Mouse (Mus musculus) midbrain, embryonic 15.5 days (tissue): ENCODE measurements at regions not wholly inside any gene's neighbourhood (a gene's known extent, or its start where the extent isn't known, plus 50 kb on each side); places are given as distances from the start of the nearest gene placed in this dataset.

Source experiments
- ATAC-seq: fragments of 200-750 bp; cut with Nextera tagmentation; replicated peaks from 2 replicates; pipeline ENCODE4 v1.8.0; 2017; ENCODE audit warnings: moderate TSS enrichment
- H3K27ac ChIP-seq: fragments of 300-500 bp; sonication (generic); 2 replicates; pipeline ENCODE4 v1.5.1; 2015; ENCODE audit warnings: mild to moderate bottlenecking, inconsistent platforms
- H3K27me3 ChIP-seq: fragments of 300-500 bp; sonication (generic); replicated peaks from 2 replicates; pipeline ENCODE4 v1.6.1; 2015; ENCODE audit warnings: inconsistent platforms
- H3K36me3 ChIP-seq: fragments of 300-500 bp; sonication (generic); replicated peaks from 2 replicates; pipeline ENCODE4 v1.6.1; 2015; ENCODE audit warnings: inconsistent platforms
- H3K4me1 ChIP-seq: fragments of 300-500 bp; sonication (generic); 2 replicates; pipeline ENCODE4 v1.6.1; 2015; ENCODE audit warnings: inconsistent platforms
- H3K4me2 ChIP-seq: fragments of 300-500 bp; sonication (generic); 2 replicates; pipeline ENCODE4 v1.6.1; 2015; ENCODE audit warnings: inconsistent platforms, mild to moderate bottlenecking, moderate library complexity
- H3K4me3 ChIP-seq: fragments of 300-500 bp; sonication (generic); 2 replicates; pipeline ENCODE4 v1.5.1; 2015; ENCODE audit warnings: mild to moderate bottlenecking, inconsistent platforms
- H3K9ac ChIP-seq: fragments of 300-500 bp; sonication (generic); 2 replicates; pipeline ENCODE4 v1.6.1; 2015; ENCODE audit warnings: mild to moderate bottlenecking, inconsistent platforms
- H3K9me3 ChIP-seq: fragments of 300-500 bp; sonication (generic); 2 replicates; pipeline ENCODE4 v1.6.1; 2016; ENCODE audit warnings: inconsistent platforms
- whole genome bisulfite sequencing: fragments of 180-500 bp; shearing (Covaris S2); methylation state at CpG from one replicate; pipeline ENCODE4 v1.1.7; 2015; ENCODE audit warnings: mixed read lengths; 5-methylcytosine and 5-hydroxymethylcytosine counted together

GRCm38 (mm10) chr17:43172657-43173165, 97.4 kb upstream of the Adgrf1 start:
- ATAC-seq, result no peak
- Histone ChIP-seq H3K9me3 (no peaks in the 10 kb centered on the region), H3K4me1 (no peaks in the 10 kb centered on the region), H3K4me2 (no peak overlapping the region), H3K4me3 (no peak overlapping the region), H3K27ac (no peak overlapping the region), H3K9ac (no peak overlapping the region), H3K36me3 (no peaks in the 10 kb centered on the region), H3K27me3 (no peaks in the 10 kb centered on the region)
- 56% methylated on average over 6 of the region's 6 CpGs for WGBS

- H3K9ac ChIP-seq, result no peak overlapping the region
- no peak for ATAC-seq
- H3K27me3 ChIP-seq, result no peaks in the 10 kb centered on the region
- H3K4me3 ChIP-seq, result no peak overlapping the region
- 92% methylated on average over 1 of the region's 1 CpGs for WGBS
- H3K4me1 ChIP-seq, result no peaks in the 10 kb centered on the region
- H3K36me3 ChIP-seq, result no peaks in the 10 kb centered on the region
- H3K4me2 ChIP-seq, result no peak overlapping the region
- no peak overlapping the region for H3K27ac ChIP-seq
- H3K9me3 ChIP-seq, result no peaks in the 10 kb centered on the region
These were observed 95.3 kb upstream of the Adgrf1 start for GRCm38 (mm10) chr17:43174860-43175259.

GRCm38 (mm10) chr17:43177244-43177643, 92.9 kb upstream of the Adgrf1 start:
- no peak for ATAC-seq
- Histone ChIP-seq H3K9ac (no peak overlapping the region), H3K27me3 (no peaks in the 10 kb centered on the region), H3K4me1 (no peaks in the 10 kb centered on the region), H3K27ac (no peak overlapping the region), H3K9me3 (no peaks in the 10 kb centered on the region), H3K4me3 (no peak overlapping the region), H3K4me2 (no peak overlapping the region), H3K36me3 (no peaks in the 10 kb centered on the region)
- WGBS, result 52% methylated on average over 1 of the region's 1 CpGs

- H3K4me3 ChIP-seq, result no peak overlapping the region
- WGBS, result 62% methylated on average over 2 of the region's 2 CpGs
- no peak overlapping the region for H3K9ac ChIP-seq
- no peaks in the 10 kb centered on the region for H3K27me3 ChIP-seq
- no peaks in the 10 kb centered on the region for H3K36me3 ChIP-seq
- no peaks in the 10 kb centered on the region for H3K4me1 ChIP-seq
- no peak overlapping the region for H3K27ac ChIP-seq
- no peaks in the 10 kb centered on the region for H3K9me3 ChIP-seq
- H3K4me2 ChIP-seq, result no peak overlapping the region
- no peak for ATAC-seq
These were observed 80.1 kb upstream of the Adgrf1 start for GRCm38 (mm10) chr17:43190016-43190415.

GRCm38 (mm10) chr17:43190853-43191485, 79.2 kb upstream of the Adgrf1 start:
- no peak overlapping the region for H3K9ac ChIP-seq
- H3K4me3 ChIP-seq, result no peak overlapping the region
- no peaks in the 10 kb centered on the region for H3K36me3 ChIP-seq
- H3K27me3 ChIP-seq, result no peaks in the 10 kb centered on the region
- no peaks in the 10 kb centered on the region for H3K4me1 ChIP-seq
- H3K9me3 ChIP-seq, result no peaks in the 10 kb centered on the region
- no peak for ATAC-seq
- WGBS, result 86% methylated on average over 3 of the region's 3 CpGs
- no peak overlapping the region for H3K27ac ChIP-seq
- H3K4me2 ChIP-seq, result no peak overlapping the region

- ATAC-seq, result no peak
- WGBS, result 4% methylated on average over 1 of the region's 1 CpGs
These were observed 72.9 kb upstream of the Adgrf1 start for GRCm38 (mm10) chr17:43197232-43197631.

GRCm38 (mm10) chr17:43200832-43201231, 69.3 kb upstream of the Adgrf1 start:
- Histone ChIP-seq H3K36me3 (no peaks in the 10 kb centered on the region), H3K4me1 (no peaks in the 10 kb centered on the region), H3K4me3 (no peak overlapping the region), H3K27ac (no peak overlapping the region), H3K4me2 (no peak overlapping the region), H3K9me3 (no peaks in the 10 kb centered on the region), H3K27me3 (no peaks in the 10 kb centered on the region), H3K9ac (no peak overlapping the region)
- 74% methylated on average over 2 of the region's 2 CpGs for WGBS
- ATAC-seq, result no peak

More at GRCm38 (mm10) chr17:43197232-43197631, 72.9 kb upstream of the Adgrf1 start:
- no peaks in the 10 kb centered on the region for H3K27me3 ChIP-seq
- H3K4me3 ChIP-seq, result no peak overlapping the region
- no peak overlapping the region for H3K4me2 ChIP-seq
- H3K9me3 ChIP-seq, result no peaks in the 10 kb centered on the region
- no peaks in the 10 kb centered on the region for H3K4me1 ChIP-seq
- no peaks in the 10 kb centered on the region for H3K36me3 ChIP-seq
- H3K9ac ChIP-seq, result no peak overlapping the region
- no peak overlapping the region for H3K27ac ChIP-seq

GRCm38 (mm10) chr17:43206701-43207470, 63.2 kb upstream of the Adgrf1 start:
- WGBS, result 95% methylated on average over 3 of the region's 3 CpGs
- H3K4me3 ChIP-seq, result no peak overlapping the region

GRCm38 (mm10) chr17:43209727-43210126, 60.4 kb upstream of the Adgrf1 start:
- no peaks in the 10 kb centered on the region for H3K27me3 ChIP-seq
- no peak overlapping the region for H3K27ac ChIP-seq
- no peak for ATAC-seq
- no peak overlapping the region for H3K4me2 ChIP-seq
- 96% methylated on average over 1 of the region's 1 CpGs for WGBS
- no peak overlapping the region for H3K9ac ChIP-seq
- H3K4me3 ChIP-seq, result no peak overlapping the region
- H3K9me3 ChIP-seq, result no peaks in the 10 kb centered on the region
- H3K36me3 ChIP-seq, result no peaks in the 10 kb centered on the region
- H3K4me1 ChIP-seq, result no peaks in the 10 kb centered on the region

More at GRCm38 (mm10) chr17:43206701-43207470, 63.2 kb upstream of the Adgrf1 start:
- H3K9ac ChIP-seq, result no peak overlapping the region
- H3K36me3 ChIP-seq, result no peaks in the 10 kb centered on the region
- H3K9me3 ChIP-seq, result no peaks in the 10 kb centered on the region
- ATAC-seq, result no peak
- no peak overlapping the region for H3K27ac ChIP-seq
- no peak overlapping the region for H3K4me2 ChIP-seq
- H3K4me1 ChIP-seq, result no peaks in the 10 kb centered on the region
- no peaks in the 10 kb centered on the region for H3K27me3 ChIP-seq

GRCm38 (mm10) chr17:43214038-43214437, 56.1 kb upstream of the Adgrf1 start:
- Histone ChIP-seq H3K9me3 (no peaks in the 10 kb centered on the region), H3K27ac (no peak overlapping the region), H3K27me3 (no peaks in the 10 kb centered on the region), H3K4me3 (no peak overlapping the region), H3K4me1 (no peaks in the 10 kb centered on the region), H3K36me3 (no peaks in the 10 kb centered on the region), H3K4me2 (no peak overlapping the region), H3K9ac (no peak overlapping the region)
- ATAC-seq, result no peak
- WGBS, result 92% methylated on average over 1 of the region's 1 CpGs

- H3K27ac ChIP-seq, result no peak overlapping the region
- H3K9ac ChIP-seq, result no peak overlapping the region
- ATAC-seq, result no peak
- no peaks in the 10 kb centered on the region for H3K4me1 ChIP-seq
- H3K4me2 ChIP-seq, result no peak overlapping the region
- no peak overlapping the region for H3K4me3 ChIP-seq
- H3K9me3 ChIP-seq, result no peaks in the 10 kb centered on the region
- H3K27me3 ChIP-seq, result no peaks in the 10 kb centered on the region
- WGBS, result 73% methylated on average over 4 of the region's 4 CpGs
- H3K36me3 ChIP-seq, result no peaks in the 10 kb centered on the region
These were observed 50.5 kb upstream of the Adgrf1 start for GRCm38 (mm10) chr17:43219636-43220035.
